Mouse (Mus musculus) limb, embryonic 13.5 days (tissue): ENCODE data around the gene Cst3. TPM values are rescaled to one million over a fixed set of nuclear protein-coding genes. Genes with fewer than 3 reads are reported as not detected.

Experiments used
- ATAC-seq: fragments of 200-750 bp; cut with Nextera tagmentation; 2 replicates; pipeline ENCODE4 v1.8.0; 2017; ENCODE audit warnings: low read depth, moderate number of reproducible peaks, moderate TSS enrichment; ENCODE audit not compliant: low FRiP score
- H3K27ac ChIP-seq: fragments of 300-500 bp; sonication (generic); 2 replicates; pipeline ENCODE4 v1.5.1; 2015; ENCODE audit warnings: inconsistent platforms, mild to moderate bottlenecking, moderate library complexity
- H3K27me3 ChIP-seq: fragments of 300-500 bp; sonication (generic); 2 replicates; pipeline ENCODE4 v1.6.1; 2015; ENCODE audit warnings: mild to moderate bottlenecking, inconsistent platforms
- H3K36me3 ChIP-seq: fragments of 300-500 bp; sonication (generic); 2 replicates; pipeline ENCODE4 v1.6.1; 2015; ENCODE audit warnings: inconsistent platforms, mild to moderate bottlenecking, moderate library complexity
- H3K4me1 ChIP-seq: fragments of 300-500 bp; sonication (generic); 2 replicates; pipeline ENCODE4 v1.6.1; 2015; ENCODE audit warnings: inconsistent platforms
- H3K4me2 ChIP-seq: fragments of 300-500 bp; sonication (generic); replicated peaks from 2 replicates; pipeline ENCODE4 v1.6.1; 2015; ENCODE audit warnings: inconsistent platforms, mild to moderate bottlenecking, moderate library complexity
- H3K4me3 ChIP-seq: fragments of 300-500 bp; sonication (generic); 2 replicates; pipeline ENCODE4 v1.5.1; 2015; ENCODE audit warnings: moderate library complexity, mild to moderate bottlenecking, inconsistent platforms
- H3K9ac ChIP-seq: fragments of 300-500 bp; sonication (generic); 2 replicates; pipeline ENCODE4 v1.6.1; 2015; ENCODE audit warnings: mild to moderate bottlenecking, inconsistent platforms
- H3K9me3 ChIP-seq: fragments of 300-500 bp; sonication (generic); 2 replicates; pipeline ENCODE4 v1.6.1; 2016; ENCODE audit warnings: inconsistent platforms
- WGBS: fragments of 180-500 bp; shearing (Covaris S2); methylation state at CpG from one replicate; pipeline ENCODE4 v1.1.7; 2015; 5-methylcytosine and 5-hydroxymethylcytosine counted together
- polyA plus RNA-seq: library from polyadenylated mRNA; unstranded; fragments of >200 nt; fragmentation: Nextera tagmentation; extraction: Ambion mirVana; gene quantifications from 2 replicates; pipeline ENCODE4 v1.2.1, GENCODE M21; 2015

Cst3 gene
- polyA plus RNA-seq, 1 experiment from 2014 or later = 386 TPM

DNA sequence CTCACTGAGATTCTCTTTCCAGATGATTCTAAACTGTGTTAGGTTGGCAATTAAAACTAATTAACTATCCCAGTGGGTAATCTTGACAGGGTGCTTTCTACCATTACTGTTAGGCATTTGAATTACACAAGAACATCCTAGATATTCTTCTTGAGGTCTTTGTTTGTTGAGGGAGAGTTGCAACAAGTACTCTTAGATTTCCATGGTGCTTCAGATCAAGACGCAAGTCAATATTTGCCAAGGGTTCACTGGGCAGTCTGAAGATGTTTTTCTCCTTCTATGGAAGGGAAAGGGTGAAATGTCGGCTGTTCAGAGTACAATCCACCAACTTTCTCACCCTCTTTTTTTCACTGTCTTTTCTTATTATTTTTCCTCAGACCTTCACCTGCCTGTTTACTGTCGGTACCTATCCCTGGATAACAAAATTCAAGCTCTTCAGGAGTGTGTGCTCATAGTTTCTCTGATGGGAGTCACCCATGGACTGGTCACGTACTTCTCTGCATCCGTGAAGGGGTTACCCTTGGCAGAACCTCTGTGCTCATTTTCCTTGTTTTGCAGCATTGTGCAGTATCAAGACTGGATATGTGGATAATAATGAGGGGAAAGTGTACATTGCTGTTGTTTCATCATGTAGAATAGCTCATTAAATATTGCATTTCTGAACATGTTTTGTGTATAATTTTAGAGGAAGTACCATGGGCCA, 37.3 kb downstream of the Cst3 start:
- Histone ChIP-seq H3K4me3 (no peak overlapping the region), H3K4me2 (no peak overlapping the region), H3K27me3 (no peaks in the 10 kb centered on the region), H3K9ac (no peak overlapping the region), H3K36me3 (no peaks in the 10 kb centered on the region), H3K9me3 (no peaks in the 10 kb centered on the region), H3K27ac (no peak overlapping the region), H3K4me1 (no peaks in the 10 kb centered on the region)
- WGBS = 86% methylated on average over 5 of the region's 5 CpGs
- ATAC-seq = no peak

DNA sequence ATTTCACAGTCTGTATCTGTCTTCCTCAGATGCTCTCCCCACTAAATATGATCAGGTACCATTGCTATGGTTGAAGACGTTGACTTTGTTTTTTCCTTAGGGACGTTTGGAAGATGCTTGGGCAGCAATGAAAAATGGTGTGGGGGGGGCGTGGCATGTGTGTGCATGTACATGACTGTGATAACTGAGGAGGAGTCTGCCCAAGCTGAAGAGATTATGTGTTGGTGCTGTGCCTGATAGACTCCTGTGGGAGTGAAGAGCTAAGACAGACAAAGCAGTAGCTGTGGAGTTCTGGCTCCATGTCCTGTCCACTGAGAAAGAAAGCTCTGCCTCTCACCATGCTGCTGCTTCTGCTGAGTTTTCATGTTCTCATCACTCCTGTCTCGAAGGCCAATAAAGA, 40.6 kb downstream of the Cst3 start, which contains the start of gene Cst9:
TSS of gene Cst9 (plus strand) at position 236 of the 400 bp plus-strand sequence.
- H3K4me1 ChIP-seq = no peaks in the 10 kb centered on the region
- no peak for ATAC-seq
- H3K27ac ChIP-seq = no peak within 1 kb of the TSS
- H3K4me3 ChIP-seq = no peak within 1 kb of the TSS
- no peaks in the 10 kb centered on the region for H3K36me3 ChIP-seq
- no peak within 1 kb of the TSS for H3K9ac ChIP-seq
- no peak within 1 kb of the TSS for H3K4me2 ChIP-seq
- no peaks in the 10 kb centered on the region for H3K27me3 ChIP-seq
- no peaks in the 10 kb centered on the region for H3K9me3 ChIP-seq
- WGBS = 58% methylated on average over 4 of the region's 4 CpGs

DNA sequence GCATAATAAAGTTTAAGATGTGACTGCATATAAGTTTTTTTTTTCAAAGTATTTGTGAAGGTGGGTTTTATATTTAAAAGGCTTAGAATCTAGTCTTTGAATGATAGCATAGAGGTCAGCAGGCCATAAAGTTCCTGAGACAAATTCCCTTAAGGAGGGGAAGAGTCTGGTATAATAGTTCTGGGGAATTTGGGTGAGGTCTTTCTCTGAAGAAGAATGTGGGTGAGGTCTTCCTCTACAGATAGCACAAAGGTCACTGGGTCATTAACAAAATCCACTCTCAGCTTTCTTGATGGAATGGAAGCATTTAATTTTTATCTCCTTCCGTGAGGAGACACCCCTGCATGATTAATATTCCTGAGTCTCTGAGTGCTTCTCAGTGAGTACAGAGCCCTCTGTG, 49.5 kb downstream of the Cst3 start:
- no peak for ATAC-seq
- no peak overlapping the region for H3K9ac ChIP-seq
- H3K36me3 ChIP-seq = no peaks in the 10 kb centered on the region
- 47% methylated on average over 1 of the region's 1 CpGs for WGBS
- H3K9me3 ChIP-seq = no peaks in the 10 kb centered on the region
- H3K27ac ChIP-seq = no peak overlapping the region
- H3K4me2 ChIP-seq = no peak overlapping the region
- H3K27me3 ChIP-seq = no peaks in the 10 kb centered on the region
- no peak overlapping the region for H3K4me3 ChIP-seq
- no peaks in the 10 kb centered on the region for H3K4me1 ChIP-seq

Other genes starting within 250 kb of the Cst3 start
- 89.8 and 97.1 TPM in 2 replicates for gene Nxt1, start 203.1 kb downstream of the Cst3 start, polyA plus RNA-seq
- 22.5 and 23.9 TPM in 2 replicates for gene Gzf1, start 194.7 kb downstream of the Cst3 start, polyA plus RNA-seq
- 4.3 and 4.6 TPM in 2 replicates for gene Napb, start 143.2 kb downstream of the Cst3 start, polyA plus RNA-seq
- gene Cstl1, start 125.3 kb downstream of the Cst3 start, polyA plus RNA-seq = not detected in 2 replicates
- gene Cst11, start 104.2 kb downstream of the Cst3 start, polyA plus RNA-seq = not detected in 2 replicates
- not detected in 2 replicates for gene 8030411F24Rik, start 93.7 kb downstream of the Cst3 start, polyA plus RNA-seq
- not detected in 2 replicates for gene Cst12, start 86.3 kb downstream of the Cst3 start, polyA plus RNA-seq
- gene Cst8, start 76.9 kb downstream of the Cst3 start, polyA plus RNA-seq = not detected in 2 replicates
- gene Cst13, start 55.6 kb downstream of the Cst3 start, polyA plus RNA-seq = not detected in 2 replicates
- not detected in 2 replicates for gene Cst9, start 40.5 kb downstream of the Cst3 start, polyA plus RNA-seq
- not detected in 2 replicates for gene 9230104L09Rik, start 10.7 kb downstream of the Cst3 start, polyA plus RNA-seq
- not detected in 2 replicates for gene Gm1330, start 127.6 kb upstream of the Cst3 start, polyA plus RNA-seq
- gene Gm10750, start 141.5 kb upstream of the Cst3 start, polyA plus RNA-seq = not detected in 2 replicates